Mouse (Mus musculus): ENCODE data around the gene Tmem189.
A peak's percentile ranks its signal among the peaks of the same experiment; 100 is the strongest.
"Not testable (repeated sequence)": the region's sequence is repeated elsewhere in the genome, so short reads cannot be mapped to it uniquely, and the experiment has no call there.

Tmem189 gene

GRCm38 (mm10) chr2:167652694-167653093, 36.9 kb downstream of the Tmem189 start:
- DNase-seq (ENCODE audit: low spot score in 2 of 2): no peak

- no peak for DNase-seq (ENCODE audit: low spot score in 2 of 2)
These were observed 38.0 kb downstream of the Tmem189 start for GRCm38 (mm10) chr2:167651622-167652021.

- no peak for DNase-seq (ENCODE audit: low spot score in 2 of 2)
These were observed 40.2 kb downstream of the Tmem189 start for GRCm38 (mm10) chr2:167649290-167650032.

GRCm38 (mm10) chr2:167646411-167646810, 43.2 kb downstream of the Tmem189 start:
- no peak for DNase-seq (ENCODE audit: low spot score in 2 of 2)

GRCm38 (mm10) chr2:167643356-167644052, 46.1 kb downstream of the Tmem189 start:
- not testable (repeated sequence) for DNase-seq (ENCODE audit: low spot score in 2 of 2)

GRCm38 (mm10) chr2:167642164-167642563, 47.5 kb downstream of the Tmem189 start:
- DNase-seq (ENCODE audit: low spot score in 2 of 2): no peak

- peak; percentile 37 to 58 for DNase-seq (ENCODE audit: low spot score in 2 of 2)
These were observed 48.3 kb downstream of the Tmem189 start for GRCm38 (mm10) chr2:167641337-167641736.

- peak; percentile 32 to 64 for DNase-seq (ENCODE audit: low spot score in 2 of 2)
These were observed 49.3 kb downstream of the Tmem189 start for GRCm38 (mm10) chr2:167640279-167640678.

GRCm38 (mm10) chr2:167634865-167635512, 54.6 kb downstream of the Tmem189 start:
- no peak for DNase-seq (ENCODE audit: low spot score in 2 of 2)

- peak; percentile 87 to 92 for DNase-seq (ENCODE audit: low spot score in 2 of 2)
These were observed 55.3 kb downstream of the Tmem189 start for GRCm38 (mm10) chr2:167634338-167634770.

GRCm38 (mm10) chr2:167633537-167633872, 56.1 kb downstream of the Tmem189 start:
- no peak for DNase-seq (ENCODE audit: low spot score in 2 of 2)

GRCm38 (mm10) chr2:167632731-167633536, 56.7 kb downstream of the Tmem189 start:
- no peak for DNase-seq (ENCODE audit: low spot score in 2 of 2)

- peak; percentile 97 to 98 for DNase-seq (ENCODE audit: low spot score in 2 of 2)
These were observed 57.8 kb downstream of the Tmem189 start, which contains the start of gene Ube2v1 for GRCm38 (mm10) chr2:167631591-167632448. Gene Ube2v1, minus strand, starts transcription at chr2:167632095.

- peak in 1 of 2 experiments; percentile 31 for DNase-seq (ENCODE audit: low spot score in 2 of 2)
These were observed 58.4 kb downstream of the Tmem189 start for GRCm38 (mm10) chr2:167631181-167631590.

GRCm38 (mm10) chr2:167630421-167630820, 59.2 kb downstream of the Tmem189 start:
- DNase-seq (ENCODE audit: low spot score in 2 of 2): peak in 1 of 2 experiments; percentile 26

GRCm38 (mm10) chr2:167629665-167630209, 59.9 kb downstream of the Tmem189 start:
- DNase-seq (ENCODE audit: low spot score in 2 of 2): peak in 1 of 2 experiments; percentile 22

- peak; percentile 78 to 85 for DNase-seq (ENCODE audit: low spot score in 2 of 2)
These were observed 60.8 kb downstream of the Tmem189 start for GRCm38 (mm10) chr2:167628872-167629271.

GRCm38 (mm10) chr2:167627019-167627418, 62.6 kb downstream of the Tmem189 start:
- DNase-seq (ENCODE audit: low spot score in 2 of 2): no peak

- no peak for DNase-seq (ENCODE audit: low spot score in 2 of 2)
These were observed 64.0 kb downstream of the Tmem189 start for GRCm38 (mm10) chr2:167625670-167626069.

- DNase-seq (ENCODE audit: low spot score in 2 of 2): no peak
These were observed 65.1 kb downstream of the Tmem189 start for GRCm38 (mm10) chr2:167624368-167625075.

All from spleen, postnatal 14 days (tissue).